In the genomic region with DNA sequence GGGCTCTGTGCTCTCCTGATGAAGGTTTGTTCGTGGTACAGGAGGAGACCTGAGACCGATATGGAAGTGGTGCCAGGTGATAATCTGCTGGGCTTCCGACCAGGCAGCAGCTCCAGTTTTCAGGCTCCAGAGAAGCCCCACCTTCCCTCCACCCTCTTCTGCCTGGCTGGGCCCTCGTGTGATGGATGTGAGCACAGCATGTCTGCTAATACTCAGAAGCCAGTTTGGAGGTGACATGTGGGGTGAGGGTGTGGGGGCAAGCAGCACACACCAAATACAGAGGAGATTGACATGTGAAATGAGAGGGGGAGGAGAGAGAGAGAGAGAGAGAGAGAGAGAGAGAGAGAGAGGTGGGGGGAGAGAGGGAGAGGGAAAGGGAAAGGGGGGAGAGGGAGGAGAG, we compare ENCODE assay signal across 23 mouse cellular contexts. TPM values are rescaled to one million over a fixed set of nuclear protein-coding genes. Genes with fewer than 3 reads are reported as not detected.
DNase-seq lines count a peak whose midpoint lies in the region; ATAC-seq and TF ChIP-seq lines count a peak whose summit lies in the region.
"Had no signal": no experiment of that assay in that cellular context is flagged by ENCODE, and none has a peak within 500 bp of the region (broad histone marks: within the 10 kb centered on the region; RNA-seq: fewer than 3 reads in every experiment).

No protein-coding gene starts in this region.

- TF ChIP-seq EP300 in stomach, postnatal 0 days (optimal IDR thresholded peaks at IDR 0.05), result no peak

- H3K4me1 ChIP-seq in heart, embryonic 10.5 days, result peaks cover 4% of the 10 kb centered on the region; the same call in 1 of the 2 replicates
- no peaks in the 10 kb centered on the region for H3K4me1 ChIP-seq in stomach, embryonic 14.5 days (ENCODE audit: control insufficient read depth, insufficient read depth, low read length)
- H3K4me1 ChIP-seq in stomach, postnatal 0 days (replicated peaks; ENCODE audit: control insufficient read depth, insufficient read depth), result no peaks in the 10 kb centered on the region
- H3K4me1 ChIP-seq: liver, embryonic 12.5 days; megakaryocyte, embryonic 14.5 days had no signal

- peak; percentile 33; the same call in 1 of the 2 replicates for ATAC-seq in stomach, embryonic 14.5 days (ENCODE audit: insufficient number of reproducible peaks, insufficient read depth, low FRiP score, low read depth)
- no peak for ATAC-seq in stomach, postnatal 0 days (ENCODE audit: low FRiP score, low TSS enrichment)
- ATAC-seq: liver, embryonic 12.5 days; midbrain, embryonic 15.5 days had no signal

- no peak overlapping the region for H3K4me2 ChIP-seq in stomach, embryonic 14.5 days (replicated peaks; ENCODE audit: low read depth, low read length)
- no peak overlapping the region for H3K4me2 ChIP-seq in stomach, postnatal 0 days (replicated peaks; ENCODE audit: low read depth)
- H3K4me2 ChIP-seq: forebrain, embryonic 12.5 days; hindbrain, embryonic 12.5 days; limb, embryonic 12.5 days; liver, embryonic 12.5 days; midbrain, embryonic 15.5 days; neural tube, embryonic 15.5 days had no signal

- H3K4me3 ChIP-seq in heart, embryonic 10.5 days, result no peak overlapping the region
- H3K4me3 ChIP-seq in stomach, embryonic 14.5 days (ENCODE audit: low read depth, low read length), result no peak overlapping the region
- H3K4me3 ChIP-seq in stomach, postnatal 0 days (ENCODE audit: low read depth, low read length), result no peak overlapping the region
- H3K4me3 ChIP-seq: forebrain, embryonic 12.5 days; hindbrain, embryonic 12.5 days; limb, embryonic 12.5 days; liver, embryonic 12.5 days; megakaryocyte, embryonic 14.5 days; midbrain, embryonic 15.5 days; neural tube, embryonic 15.5 days had no signal

- peak overlapping the region; percentile 2; the same call in 1 of the 2 replicates for H3K27ac ChIP-seq in heart, embryonic 10.5 days
- no peak overlapping the region for H3K27ac ChIP-seq in stomach, embryonic 14.5 days (ENCODE audit: low read length)
- no peak overlapping the region for H3K27ac ChIP-seq in stomach, postnatal 0 days (replicated peaks)
- H3K27ac ChIP-seq: forebrain, embryonic 12.5 days; hindbrain, embryonic 12.5 days; limb, embryonic 12.5 days; liver, embryonic 12.5 days; midbrain, embryonic 15.5 days; neural tube, embryonic 15.5 days had no signal

- H3K9ac ChIP-seq in stomach, embryonic 14.5 days (replicated peaks; ENCODE audit: low read depth, low read length), result no peak overlapping the region
- H3K9ac ChIP-seq in stomach, postnatal 0 days (ENCODE audit: low read length), result no peak overlapping the region
- H3K9ac ChIP-seq: forebrain, embryonic 12.5 days; hindbrain, embryonic 12.5 days; limb, embryonic 12.5 days; liver, embryonic 12.5 days; midbrain, embryonic 15.5 days; neural tube, embryonic 15.5 days had no signal

- no peak for DNase-seq in heart, embryonic 10.5 days (ENCODE audit: low spot score)
- DNase-seq in heart, adult 11 months, result no peak
- DNase-seq in stomach, postnatal 0 days (ENCODE audit: low spot score), result no peak
- peak; percentile 81 to 89 for DNase-seq in cerebellum, postnatal 10 days
- DNase-seq in spleen, postnatal 4 days (ENCODE audit: low spot score in 2 of 2), result no peak
- DNase-seq in kidney, postnatal 4 days, result no peak
- no peak for DNase-seq in kidney, postnatal 14 days
- DNase-seq: adrenal gland, postnatal 36 days; B cell, adult 2 months; gastrocnemius, postnatal 14 days; kidney, adult 11 months; lung, adult 2 months; right cerebral cortex, postnatal 25 days; thymus, postnatal 14 days had no signal

- H3K27me3 ChIP-seq in heart, embryonic 10.5 days (ENCODE audit: insufficient read depth, poor library complexity, severe bottlenecking), result no peaks in the 10 kb centered on the region
- H3K27me3 ChIP-seq in stomach, embryonic 14.5 days (ENCODE audit: control insufficient read depth, insufficient read depth, low read length), result no peaks in the 10 kb centered on the region
- H3K27me3 ChIP-seq in stomach, postnatal 0 days (ENCODE audit: control insufficient read depth, insufficient read depth, low read length), result no peaks in the 10 kb centered on the region
- H3K27me3 ChIP-seq: forebrain, embryonic 12.5 days; hindbrain, embryonic 12.5 days; limb, embryonic 12.5 days; liver, embryonic 12.5 days; midbrain, embryonic 15.5 days; neural tube, embryonic 15.5 days had no signal

- no peaks in the 10 kb centered on the region for H3K36me3 ChIP-seq in heart, embryonic 10.5 days
- H3K36me3 ChIP-seq in stomach, embryonic 14.5 days (ENCODE audit: control insufficient read depth, insufficient read depth, low read length), result no peaks in the 10 kb centered on the region
- no peaks in the 10 kb centered on the region for H3K36me3 ChIP-seq in stomach, postnatal 0 days (ENCODE audit: control insufficient read depth, insufficient read depth, low read length)
- H3K36me3 ChIP-seq: forebrain, embryonic 12.5 days; hindbrain, embryonic 12.5 days; limb, embryonic 12.5 days; liver, embryonic 12.5 days had no signal

- H3K9me3 ChIP-seq in heart, embryonic 10.5 days, result no peaks in the 10 kb centered on the region
- H3K9me3 ChIP-seq in stomach, embryonic 14.5 days (ENCODE audit: control insufficient read depth, low read depth, low read length), result no peaks in the 10 kb centered on the region
- no peaks in the 10 kb centered on the region for H3K9me3 ChIP-seq in stomach, postnatal 0 days (ENCODE audit: control insufficient read depth, low read length)
- H3K9me3 ChIP-seq: forebrain, embryonic 12.5 days; hindbrain, embryonic 12.5 days; limb, embryonic 12.5 days; liver, embryonic 12.5 days; megakaryocyte, embryonic 14.5 days; midbrain, embryonic 15.5 days; neural tube, embryonic 15.5 days had no signal

- no peak for TF ChIP-seq CTCF in stomach, postnatal 0 days (IDR thresholded peaks at IDR 0.05; ENCODE audit: low read depth)

- 9% methylated on average over 4 of the region's 4 CpGs for whole genome bisulfite sequencing in heart, embryonic 10.5 days
- WGBS in stomach, embryonic 14.5 days, result 9% methylated on average over 4 of the region's 4 CpGs
- 9% methylated on average over 4 of the region's 4 CpGs for WGBS in stomach, postnatal 0 days

RNA-seq across cellular contexts. Expression of gene Gap43, which starts 8.1 kb away (rescaled TPM):
- polyA plus RNA-seq in heart, embryonic 10.5 days (2016; fragmentation: Nextera tagmentation; extraction: Ambion mirVana), result 30.0 and 37.1 TPM in 2 replicates
- 94.5 and 97.8 TPM in 2 replicates for polyA plus RNA-seq in stomach, embryonic 14.5 days (2014; fragmentation: Nextera tagmentation; extraction: Ambion mirVana)
- 41.4 and 42.6 TPM in 2 replicates for polyA plus RNA-seq in stomach, postnatal 0 days (2015; fragmentation: Nextera tagmentation; extraction: Ambion mirVana)
- polyA plus RNA-seq: spleen, adult 2 months had no signal

Comparison
In these comparisons a context has a peak if more than half of its experiments do, and no peak if none do; other contexts are left out.
1. DNase-seq: peak in cerebellum, postnatal 10 days (2 of 2); none in heart, embryonic 10.5 days (single experiment), heart, adult 11 months (single experiment), stomach, postnatal 0 days (single experiment), spleen, postnatal 4 days (0 of 2), kidney, postnatal 4 days (0 of 2) and kidney, postnatal 14 days (single experiment).